Mouse (Mus musculus) kidney, embryonic 16.5 days (tissue): Measurements from ENCODE around the gene Mga. TPM values are rescaled to one million over a fixed set of nuclear protein-coding genes. Genes with fewer than 3 reads are reported as not detected.

ENCODE experiments used
- ATAC-seq: fragments of 200-750 bp; cut with Nextera tagmentation; 2 replicates; pipeline ENCODE4 v1.8.0; 2017; ENCODE audit warnings: moderate TSS enrichment; ENCODE audit not compliant: low FRiP score, low TSS enrichment
- H3K27ac ChIP-seq: fragments of 300-500 bp; sonication (generic); 2 replicates; pipeline ENCODE4 v1.5.1; 2014; ENCODE audit warnings: low read length
- H3K27me3 ChIP-seq: fragments of 300-500 bp; sonication (generic); 2 replicates; pipeline ENCODE4 v1.6.1; 2014; ENCODE audit warnings: low read length, control low read depth, mixed read lengths; ENCODE audit not compliant: insufficient read depth
- H3K36me3 ChIP-seq: fragments of 300-500 bp; sonication (generic); 2 replicates; pipeline ENCODE4 v1.6.1; 2014; ENCODE audit warnings: low read length, control low read depth, mixed read lengths; ENCODE audit not compliant: insufficient read depth
- H3K4me1 ChIP-seq: fragments of 300-500 bp; sonication (generic); 2 replicates; pipeline ENCODE4 v1.6.1; 2014; ENCODE audit warnings: low read length, control low read depth, mixed read lengths; ENCODE audit not compliant: insufficient read depth
- H3K4me2 ChIP-seq: fragments of 300-500 bp; sonication (generic); replicated peaks from 2 replicates; pipeline ENCODE4 v1.6.1; 2014; ENCODE audit warnings: low read depth, low read length
- H3K4me3 ChIP-seq: fragments of 300-500 bp; sonication (generic); 2 replicates; pipeline ENCODE4 v1.5.1; 2014; ENCODE audit warnings: mild to moderate bottlenecking, low read length
- H3K9ac ChIP-seq: fragments of 300-500 bp; sonication (generic); replicated peaks from 2 replicates; pipeline ENCODE4 v1.6.1; 2014; ENCODE audit warnings: low read length
- H3K9me3 ChIP-seq: fragments of 300-500 bp; sonication (generic); 2 replicates; pipeline ENCODE4 v1.6.1; 2016; ENCODE audit warnings: low read length, control low read depth
- WGBS: fragments of 180-500 bp; shearing (Covaris S2); extraction: QIAGEN DNeasy Blood & Tissue Kit; methylation state at CpG from one replicate; pipeline ENCODE4 v1.1.7; 2014; 5-methylcytosine and 5-hydroxymethylcytosine counted together
- polyA plus RNA-seq: library from polyadenylated mRNA; unstranded; fragments of >200 nt; fragmentation: Nextera tagmentation; extraction: Ambion mirVana; gene quantifications from 2 replicates; pipeline ENCODE4 v1.2.1, GENCODE M21; 2015

Mga gene
- polyA plus RNA-seq, 1 experiment from 2014 or later: 24.7 TPM

- peak overlapping the region; percentile 70 for H3K9ac ChIP-seq
- peak overlapping the region; percentile 94 for H3K27ac ChIP-seq
- WGBS: 17% methylated on average over 19 of the region's 19 CpGs
- no peaks in the 10 kb centered on the region for H3K27me3 ChIP-seq
- H3K4me3 ChIP-seq: peak overlapping the region; percentile 68
- peak; percentile 78 for ATAC-seq
- peaks cover 20% of the 10 kb centered on the region for H3K4me1 ChIP-seq
- H3K9me3 ChIP-seq: no peaks in the 10 kb centered on the region
- peak overlapping the region; percentile 98 for H3K4me2 ChIP-seq
- H3K36me3 ChIP-seq: no peaks in the 10 kb centered on the region
These were observed 407 bp upstream of the Mga start for GRCm38 (mm10) chr2:119896553-119897089.

- peak; percentile 76 for ATAC-seq
- 4% methylated on average over 19 of the region's 19 CpGs for WGBS
These were observed 1.1 kb downstream of the Mga start for GRCm38 (mm10) chr2:119898141-119898594.

GRCm38 (mm10) chr2:119916007-119916406 lies 19.0 kb downstream of the Mga start:
- peaks cover 14% of the 10 kb centered on the region for H3K36me3 ChIP-seq
- no peaks in the 10 kb centered on the region for H3K4me1 ChIP-seq
- no peaks in the 10 kb centered on the region for H3K27me3 ChIP-seq
- no peak overlapping the region for H3K4me3 ChIP-seq
- no peak overlapping the region for H3K27ac ChIP-seq
- H3K9ac ChIP-seq: no peak overlapping the region
- no peak overlapping the region for H3K4me2 ChIP-seq
- H3K9me3 ChIP-seq: no peaks in the 10 kb centered on the region
- ATAC-seq: no peak

More at GRCm38 (mm10) chr2:119898141-119898594, 1.1 kb downstream of the Mga start:
- H3K27ac ChIP-seq: peak overlapping the region; percentile 94
- H3K4me1 ChIP-seq: peaks cover 20% of the 10 kb centered on the region
- H3K36me3 ChIP-seq: peaks cover 9% of the 10 kb centered on the region
- peak overlapping the region; percentile 68 for H3K4me3 ChIP-seq
- peak overlapping the region; percentile 98 for H3K4me2 ChIP-seq
- peak overlapping the region; percentile 70 for H3K9ac ChIP-seq
- no peaks in the 10 kb centered on the region for H3K27me3 ChIP-seq
- no peaks in the 10 kb centered on the region for H3K9me3 ChIP-seq

- ATAC-seq: no peak
These were observed 20.8 kb downstream of the Mga start for GRCm38 (mm10) chr2:119917631-119918369.

GRCm38 (mm10) chr2:119970571-119970970 lies 73.5 kb downstream of the Mga start:
- H3K9me3 ChIP-seq: no peaks in the 10 kb centered on the region
- peaks cover 12% of the 10 kb centered on the region for H3K4me1 ChIP-seq
- no peaks in the 10 kb centered on the region for H3K27me3 ChIP-seq
- no peak overlapping the region for H3K4me2 ChIP-seq
- no peak overlapping the region for H3K9ac ChIP-seq
- 0 out of 2 replicates have a peak, but pooled peaks cover 3% of the 10 kb centered on the region for H3K36me3 ChIP-seq
- H3K27ac ChIP-seq: no peak overlapping the region
- H3K4me3 ChIP-seq: no peak overlapping the region
- 37% methylated on average over 9 of the region's 9 CpGs for WGBS
- no peak for ATAC-seq

More at GRCm38 (mm10) chr2:119917631-119918369, 20.8 kb downstream of the Mga start:
- 33% methylated on average over 1 of the region's 1 CpGs for WGBS
- Histone ChIP-seq H3K36me3 (peaks cover 22% of the 10 kb centered on the region), H3K4me1 (no peaks in the 10 kb centered on the region), H3K27me3 (no peaks in the 10 kb centered on the region), H3K9me3 (no peaks in the 10 kb centered on the region), H3K4me2 (no peak overlapping the region), H3K27ac (no peak overlapping the region), H3K4me3 (no peak overlapping the region), H3K9ac (no peak overlapping the region)

- Histone ChIP-seq H3K27me3 (no peaks in the 10 kb centered on the region), H3K9ac (no peak overlapping the region), H3K9me3 (no peaks in the 10 kb centered on the region), H3K4me3 (no peak overlapping the region), H3K36me3 (no peaks in the 10 kb centered on the region), H3K27ac (no peak overlapping the region), H3K4me1 (peaks cover 12% of the 10 kb centered on the region), H3K4me2 (peak overlapping the region; percentile 77)
- no peak for ATAC-seq
- 74% methylated on average over 3 of the region's 3 CpGs for WGBS
These were observed 74.3 kb downstream of the Mga start for GRCm38 (mm10) chr2:119971316-119971715.

GRCm38 (mm10) chr2:119971837-119972536 lies 75.0 kb downstream of the Mga start:
- H3K27ac ChIP-seq: peak overlapping the region; percentile 52
- peak; percentile 99 for ATAC-seq

GRCm38 (mm10) chr2:119972537-119972879 lies 75.5 kb downstream of the Mga start, which contains the start of gene Mapkbp1:
Mapkbp1 (plus strand) TSS chr2:119972699.
- WGBS: 1% methylated on average over 19 of the region's 19 CpGs
- H3K4me1 ChIP-seq: peaks cover 12% of the 10 kb centered on the region
- peak within 1 kb of the TSS; percentile 80 for H3K9ac ChIP-seq
- H3K27me3 ChIP-seq: no peaks in the 10 kb centered on the region
- no peaks in the 10 kb centered on the region for H3K9me3 ChIP-seq
- H3K4me2 ChIP-seq: peak within 1 kb of the TSS; percentile 77
- no peaks in the 10 kb centered on the region for H3K36me3 ChIP-seq
- peak within 1 kb of the TSS; percentile 52 for H3K27ac ChIP-seq
- peak within 1 kb of the TSS; percentile 68 for H3K4me3 ChIP-seq
- peak; percentile 89 for ATAC-seq

More at GRCm38 (mm10) chr2:119971837-119972536, 75.0 kb downstream of the Mga start:
- Histone ChIP-seq H3K4me3 (peak overlapping the region; percentile 68), H3K9ac (peak overlapping the region; percentile 80), H3K27me3 (no peaks in the 10 kb centered on the region), H3K4me2 (peak overlapping the region; percentile 77), H3K4me1 (peaks cover 12% of the 10 kb centered on the region), H3K36me3 (no peaks in the 10 kb centered on the region), H3K9me3 (no peaks in the 10 kb centered on the region)
- 2% methylated on average over 32 of the region's 32 CpGs for WGBS

- Histone ChIP-seq H3K36me3 (peaks cover 11% of the 10 kb centered on the region), H3K4me1 (no peaks in the 10 kb centered on the region), H3K27me3 (no peaks in the 10 kb centered on the region), H3K9me3 (no peaks in the 10 kb centered on the region), H3K27ac (no peak overlapping the region), H3K4me3 (no peak overlapping the region), H3K9ac (no peak overlapping the region), H3K4me2 (no peak overlapping the region)
- WGBS: 66% methylated on average over 7 of the region's 7 CpGs
- no peak for ATAC-seq
These were observed 83.4 kb downstream of the Mga start for GRCm38 (mm10) chr2:119980343-119980986.
